Mouse (Mus musculus) embryonic facial prominence, embryonic 10.5 days (tissue): Measurements from ENCODE around the gene Fn3k. TPM values are rescaled to one million over a fixed set of nuclear protein-coding genes. Genes with fewer than 3 reads are reported as not detected.
A peak's percentile ranks its signal among the peaks of the same experiment; 100 is the strongest.

Experiments used
- DNase-seq: peaks from one replicate; pipeline ENCODE4 v3.0.0-alpha.2; 2017; ENCODE audit warnings: low spot score
- H3K27ac ChIP-seq: fragments of 300-500 bp; sonication (generic); replicated peaks from 2 replicates; pipeline ENCODE4 v1.5.1; 2016; ENCODE audit warnings: mild to moderate bottlenecking
- H3K27me3 ChIP-seq: fragments of 300-500 bp; sonication (generic); replicated peaks from 2 replicates; pipeline ENCODE4 v1.6.1; 2016; ENCODE audit warnings: low read depth, mild to moderate bottlenecking; ENCODE audit not compliant: poor library complexity, severe bottlenecking
- H3K36me3 ChIP-seq: fragments of 300-500 bp; sonication (generic); replicated peaks from 2 replicates; pipeline ENCODE4 v1.6.1; 2016; ENCODE audit warnings: mild to moderate bottlenecking, moderate library complexity
- H3K4me1 ChIP-seq: fragments of 300-500 bp; sonication (generic); 2 replicates; pipeline ENCODE4 v1.6.1; 2016
- H3K4me3 ChIP-seq: fragments of 300-500 bp; sonication (generic); 2 replicates; pipeline ENCODE4 v1.5.1; 2016; ENCODE audit warnings: mild to moderate bottlenecking, moderate library complexity
- H3K9me3 ChIP-seq: fragments of 300-500 bp; sonication (generic); 2 replicates; pipeline ENCODE4 v1.6.1; 2016; ENCODE audit warnings: mild to moderate bottlenecking
- WGBS: fragments of 180-500 bp; shearing (Covaris S2); methylation state at CpG from one replicate; pipeline ENCODE4 v1.1.7; 2016; 5-methylcytosine and 5-hydroxymethylcytosine counted together
- microRNA-seq: library from miRNA; unstranded; fragments of <30 nt; microRNA quantifications from one replicate; pipeline ENCODE4, GENCODE M21; 2017
- polyA plus RNA-seq: library from polyadenylated mRNA; unstranded; fragments of >200 nt; fragmentation: Nextera tagmentation; extraction: Ambion mirVana; gene quantifications from 2 replicates; pipeline ENCODE4 v1.2.1, GENCODE M21; 2016

The Fn3k gene
- polyA plus RNA-seq, 1 experiment from 2014 or later, result 0.50 TPM

GRCm38 (mm10) chr11:121475699-121476415 is 41.1 kb downstream of the Fn3k start:
- no peak overlapping the region for H3K4me3 ChIP-seq
- no peaks in the 10 kb centered on the region for H3K27me3 ChIP-seq
- no peaks in the 10 kb centered on the region for H3K9me3 ChIP-seq
- no peak overlapping the region for H3K27ac ChIP-seq
- H3K4me1 ChIP-seq, result peaks cover 6% of the 10 kb centered on the region
- H3K36me3 ChIP-seq, result peaks cover 55% of the 10 kb centered on the region
- 38% methylated on average over 9 of the region's 9 CpGs for WGBS
- peak; percentile 76 for DNase-seq

- no peak for DNase-seq
- no peaks in the 10 kb centered on the region for H3K4me1 ChIP-seq
- WGBS, result 90% methylated on average over 15 of the region's 15 CpGs
Measured at GRCm38 (mm10) chr11:121479476-121480203, 44.9 kb downstream of the Fn3k start.

GRCm38 (mm10) chr11:121481129-121481528 is 46.4 kb downstream of the Fn3k start:
- 92% methylated on average over 2 of the region's 2 CpGs for WGBS
- Histone ChIP-seq H3K27me3 (no peaks in the 10 kb centered on the region), H3K9me3 (no peaks in the 10 kb centered on the region), H3K36me3 (peaks cover 66% of the 10 kb centered on the region), H3K4me3 (no peak overlapping the region), H3K27ac (no peak overlapping the region), H3K4me1 (no peaks in the 10 kb centered on the region)
- no peak for DNase-seq

More at GRCm38 (mm10) chr11:121479476-121480203, 44.9 kb downstream of the Fn3k start:
- no peaks in the 10 kb centered on the region for H3K27me3 ChIP-seq
- H3K4me3 ChIP-seq, result no peak overlapping the region
- H3K9me3 ChIP-seq, result no peaks in the 10 kb centered on the region
- peaks cover 78% of the 10 kb centered on the region for H3K36me3 ChIP-seq
- no peak overlapping the region for H3K27ac ChIP-seq

GRCm38 (mm10) chr11:121485882-121486281 is 51.2 kb downstream of the Fn3k start:
- Histone ChIP-seq H3K27me3 (no peaks in the 10 kb centered on the region), H3K27ac (no peak overlapping the region), H3K36me3 (peaks cover 31% of the 10 kb centered on the region), H3K9me3 (no peaks in the 10 kb centered on the region), H3K4me3 (no peak overlapping the region), H3K4me1 (no peaks in the 10 kb centered on the region)
- WGBS, result 89% methylated on average over 9 of the region's 9 CpGs
- DNase-seq, result no peak

- no peak overlapping the region for H3K4me3 ChIP-seq
- no peak overlapping the region for H3K27ac ChIP-seq
- no peaks in the 10 kb centered on the region for H3K27me3 ChIP-seq
- no peaks in the 10 kb centered on the region for H3K9me3 ChIP-seq
- peaks cover 27% of the 10 kb centered on the region for H3K36me3 ChIP-seq
- no peaks in the 10 kb centered on the region for H3K4me1 ChIP-seq
- no peak for DNase-seq
Measured at GRCm38 (mm10) chr11:121490651-121491050, 55.9 kb downstream of the Fn3k start.

Small RNA genes within 50 kb of the gene (microRNA-seq; reads per million reads assigned to microRNA genes)
- not detected for gene Mir7236

Other genes with a start within 250 kb of the Fn3k start
- gene Hexdc, start 230.5 kb upstream of the Fn3k start, polyA plus RNA-seq, result 5.1 and 5.5 TPM in 2 replicates
- gene Ogfod3, start 230.2 kb upstream of the Fn3k start, polyA plus RNA-seq, result 18.5 and 21.6 TPM in 2 replicates
- 29.4 and 31.4 TPM in 2 replicates for gene Cybc1, start 205.6 kb upstream of the Fn3k start, polyA plus RNA-seq
- 55.6 and 56.8 TPM in 2 replicates for gene Narf, start 197.7 kb upstream of the Fn3k start, polyA plus RNA-seq
- 9.4 and 10.1 TPM in 2 replicates for gene Foxk2, start 174.9 kb upstream of the Fn3k start, polyA plus RNA-seq
- gene Wdr45b, start 80.5 kb upstream of the Fn3k start, polyA plus RNA-seq, result 101 and 103 TPM in 2 replicates
- 1.2 and 1.3 TPM in 2 replicates for gene Rab40b, start 46.7 kb upstream of the Fn3k start, polyA plus RNA-seq
- gene Fn3krp, start 13.5 kb upstream of the Fn3k start, polyA plus RNA-seq, result 6.3 and 7.8 TPM in 2 replicates
- gene Tbcd, start 17.0 kb downstream of the Fn3k start, polyA plus RNA-seq, result 55.0 and 57.7 TPM in 2 replicates
- gene Zfp750, start 84.4 kb downstream of the Fn3k start, polyA plus RNA-seq, result 0.73 and 0.91 TPM in 2 replicates
- 5.8 and 6.6 TPM in 2 replicates for gene B3gntl1, start 238.2 kb downstream of the Fn3k start, polyA plus RNA-seq